Comparison of ENCODE assay signal across 8 mouse cellular contexts in the genomic region with DNA sequence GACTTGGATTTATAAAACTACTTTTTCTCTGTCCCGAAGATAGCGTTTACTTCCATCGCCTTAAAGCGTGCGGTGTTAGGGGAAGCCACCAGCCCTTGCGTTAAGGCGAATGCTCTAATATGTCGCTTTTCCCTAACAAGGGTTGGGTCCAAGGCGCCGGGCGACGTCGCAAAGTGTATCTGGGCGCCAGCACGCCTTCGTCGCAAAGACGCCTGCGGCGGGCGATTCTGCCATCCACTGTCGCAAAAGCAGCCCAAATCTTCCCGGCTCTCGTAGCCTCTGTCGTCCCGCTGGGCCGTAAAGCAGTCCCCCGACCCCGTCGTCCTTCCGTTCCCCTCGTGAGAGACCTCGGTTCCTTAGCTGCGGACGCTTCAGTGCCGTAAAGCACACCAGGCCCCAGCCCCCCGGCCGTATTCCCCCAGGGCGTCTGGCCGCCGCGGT. TPM values are rescaled to one million over a fixed set of nuclear protein-coding genes. Genes with fewer than 3 reads are reported as not detected.
A peak's percentile ranks its signal among the peaks of the same experiment; 100 is the strongest.
DNase-seq lines count a peak whose midpoint lies in the region.

No protein-coding gene starts in this region.

- peaks cover 55% of the 10 kb centered on the region for H3K4me1 ChIP-seq in megakaryocyte, embryonic 14.5 days

- H3K9me3 ChIP-seq in megakaryocyte, embryonic 14.5 days = no peaks in the 10 kb centered on the region

- peaks cover 34% of the 10 kb centered on the region for H3K36me3 ChIP-seq in megakaryocyte, embryonic 14.5 days (replicated peaks; ENCODE audit: low read length)

- H3K4me3 ChIP-seq in megakaryocyte, embryonic 14.5 days (replicated peaks) = peak overlapping the region; percentile 97

- no peaks in the 10 kb centered on the region for H3K27me3 ChIP-seq in megakaryocyte, embryonic 14.5 days (replicated peaks)

- DNase-seq in adrenal gland, adult (ENCODE audit: inconsistent age in 2 of 2, low spot score in 1 of 2) = peak; percentile 98
- peak; percentile 99 for DNase-seq in embryo, embryonic 10 days (ENCODE audit: low spot score)
- DNase-seq in gastrocnemius, postnatal 10 days = peak; percentile 90
- DNase-seq in induced T-regulatory cell, adult 2 months (ENCODE audit: low read depth) = peak; percentile 94
- DNase-seq in left cerebral cortex, adult 9 months (ENCODE audit: low spot score in 2 of 2) = peak; percentile 97 to 98
- peak; percentile 98 for DNase-seq in right cerebral cortex, adult 2 months (ENCODE audit: low spot score in 2 of 2)
- peak; percentile 84 for DNase-seq in urinary bladder, postnatal 10 days (ENCODE audit: low spot score)

RNA-seq across cellular contexts. Expression of gene Neurl4, which starts 0.6 kb away (rescaled TPM):
- 10 to 100 TPM; 31.2 to 31.8 TPM for total RNA-seq in gastrocnemius, postnatal 10 days (2021)
- polyA plus RNA-seq in megakaryocyte, embryonic 14.5 days (2012; ENCODE audit: insufficient read depth, low replicate concordance) = 17.6 and 26.8 TPM in 2 replicates

RNA-seq across cellular contexts. Expression of gene 2810408A11Rik, which starts 0.6 kb away (rescaled TPM):
- total RNA-seq in gastrocnemius, postnatal 10 days (2021) = 1 to 10 TPM; 1.8 to 2.4 TPM
- polyA plus RNA-seq in megakaryocyte, embryonic 14.5 days (2012; ENCODE audit: insufficient read depth, low replicate concordance) = 0.25 TPM in 1 of 2 replicates, not detected in the other

RNA-seq across cellular contexts. Expression of gene Acap1, which starts 6.1 kb away (rescaled TPM):
- 1 to 10 TPM in 1 of 2 experiments, under 1 TPM in 1; 0.42 to 1.0 TPM for total RNA-seq in gastrocnemius, postnatal 10 days (2021)
- 47.6 and 58.4 TPM in 2 replicates for polyA plus RNA-seq in megakaryocyte, embryonic 14.5 days (2012; ENCODE audit: insufficient read depth, low replicate concordance)

RNA-seq across cellular contexts. Expression of gene Gps2, which starts 12.3 kb away (rescaled TPM):
- total RNA-seq in gastrocnemius, postnatal 10 days (2021) = 10 to 100 TPM; 29.0 to 31.3 TPM
- polyA plus RNA-seq in megakaryocyte, embryonic 14.5 days (2012; ENCODE audit: insufficient read depth, low replicate concordance) = 116 and 124 TPM in 2 replicates

RNA-seq across cellular contexts. Expression of gene Kctd11, which starts 20.2 kb away (rescaled TPM):
- 1 to 10 TPM; 2.3 to 3.7 TPM for total RNA-seq in gastrocnemius, postnatal 10 days (2021)
- polyA plus RNA-seq in megakaryocyte, embryonic 14.5 days (2012; ENCODE audit: insufficient read depth, low replicate concordance) = 0.98 TPM in 1 of 2 replicates, not detected in the other

Comparison
In these comparisons a context has a peak if more than half of its experiments do, and no peak if none do; other contexts are left out.
1. Peak in every context shown above with its lines: DNase-seq and H3K4me3 ChIP-seq.